Mouse (Mus musculus) E14TG2a.4 (cell line): ENCODE data around the gene Tcf7l1.

Source experiments
- H3K27me3 ChIP-seq: 2 replicates; pipeline ENCODE4 v1.6.1; 2014; ENCODE audit warnings: low read length, control low read depth; ENCODE audit not compliant: insufficient read depth
- H3K36me3 ChIP-seq: 2 replicates; pipeline ENCODE4 v1.6.1; 2014; ENCODE audit warnings: low read length, control low read depth; ENCODE audit not compliant: insufficient read depth
- H3K4me1 ChIP-seq: replicated peaks from 2 replicates; pipeline ENCODE4 v1.6.1; 2014; ENCODE audit warnings: low read depth, low read length, control low read depth
- H3K4me3 ChIP-seq: replicated peaks from 2 replicates; pipeline ENCODE4 v1.5.1; 2014; ENCODE audit warnings: mild to moderate bottlenecking, low read length
- H3K9me3 ChIP-seq: 2 replicates; pipeline ENCODE4 v1.6.1; 2014; ENCODE audit warnings: low read length, control low read depth
- CTCF ChIP-seq: conservative IDR thresholded peaks from 2 replicates; pipeline ENCODE4 v1.5.1; 2014; ENCODE audit warnings: low read length
- NANOG ChIP-seq: IDR thresholded peaks from 2 replicates; pipeline ENCODE4 v1.6.1; 2014; ENCODE audit warnings: borderline replicate concordance, low read length, mixed read lengths
- POU5F1 ChIP-seq: IDR thresholded peaks from 2 replicates; pipeline ENCODE4 v1.6.1; 2014; ENCODE audit warnings: low read length, borderline replicate concordance

Tcf7l1 gene

GRCm38 (mm10) chr6:72732109-72732508 lies 56.9 kb downstream of the Tcf7l1 start:
- Histone ChIP-seq H3K27me3 (no peaks in the 10 kb centered on the region), H3K4me1 (peaks cover 95% of the 10 kb centered on the region), H3K36me3 (peaks cover 12% of the 10 kb centered on the region; the same call in 1 of the 2 replicates), H3K9me3 (no peaks in the 10 kb centered on the region), H3K4me3 (no peak overlapping the region)
- TF ChIP-seq CTCF: no peak
- TF ChIP-seq POU5F1: no peak
- TF ChIP-seq NANOG: no peak

GRCm38 (mm10) chr6:72730560-72730849 lies 58.5 kb downstream of the Tcf7l1 start:
- Histone ChIP-seq H3K4me1 (peaks cover 92% of the 10 kb centered on the region), H3K36me3 (peaks cover 12% of the 10 kb centered on the region; the same call in 1 of the 2 replicates), H3K9me3 (no peaks in the 10 kb centered on the region), H3K4me3 (peak overlapping the region; percentile 61), H3K27me3 (no peaks in the 10 kb centered on the region)
- no peak for TF ChIP-seq POU5F1
- TF ChIP-seq CTCF: no peak
- TF ChIP-seq NANOG: no peak

GRCm38 (mm10) chr6:72729831-72730559 lies 59.1 kb downstream of the Tcf7l1 start:
- Histone ChIP-seq H3K4me1 (peaks cover 92% of the 10 kb centered on the region), H3K36me3 (peaks cover 10% of the 10 kb centered on the region; the same call in 1 of the 2 replicates), H3K4me3 (peak overlapping the region; percentile 61), H3K9me3 (no peaks in the 10 kb centered on the region), H3K27me3 (no peaks in the 10 kb centered on the region)
- TF ChIP-seq CTCF: no peak
- TF ChIP-seq NANOG: peak; percentile 24; the same call in 1 of the 2 replicates

- Histone ChIP-seq H3K36me3 (peaks cover 9% of the 10 kb centered on the region; the same call in 1 of the 2 replicates), H3K9me3 (no peaks in the 10 kb centered on the region), H3K27me3 (no peaks in the 10 kb centered on the region), H3K4me3 (no peak overlapping the region), H3K4me1 (peaks cover 92% of the 10 kb centered on the region)
- TF ChIP-seq POU5F1: no peak
- TF ChIP-seq NANOG: no peak
- no peak for TF ChIP-seq CTCF
These were observed 61.2 kb downstream of the Tcf7l1 start for GRCm38 (mm10) chr6:72727826-72728225.

GRCm38 (mm10) chr6:72724494-72725180 lies 64.4 kb downstream of the Tcf7l1 start:
- no peaks in the 10 kb centered on the region for H3K9me3 ChIP-seq
- H3K27me3 ChIP-seq: no peaks in the 10 kb centered on the region
- peak overlapping the region; percentile 57 for H3K4me3 ChIP-seq
- H3K4me1 ChIP-seq: peaks cover 90% of the 10 kb centered on the region
- H3K36me3 ChIP-seq: peaks cover 9% of the 10 kb centered on the region; the same call in 1 of the 2 replicates
- no peak for TF ChIP-seq NANOG
- no peak for TF ChIP-seq POU5F1
- no peak for TF ChIP-seq CTCF

- H3K9me3 ChIP-seq: no peaks in the 10 kb centered on the region
- peaks cover 6% of the 10 kb centered on the region; the same call in 1 of the 2 replicates for H3K36me3 ChIP-seq
- H3K4me3 ChIP-seq: peak overlapping the region; percentile 57
- TF ChIP-seq CTCF (no peak), NANOG (no peak), POU5F1 (no peak)
- peaks cover 87% of the 10 kb centered on the region for H3K4me1 ChIP-seq
- H3K27me3 ChIP-seq: no peaks in the 10 kb centered on the region
These were observed 65.2 kb downstream of the Tcf7l1 start for GRCm38 (mm10) chr6:72723731-72724385.

- H3K4me3 ChIP-seq: peak overlapping the region; percentile 57
- H3K9me3 ChIP-seq: no peaks in the 10 kb centered on the region
- peaks cover 3% of the 10 kb centered on the region for H3K36me3 ChIP-seq
- peaks cover 80% of the 10 kb centered on the region for H3K4me1 ChIP-seq
- TF ChIP-seq CTCF (no peak), NANOG (peak; percentile 51; the same call in 1 of the 2 replicates), POU5F1 (no peak)
- H3K27me3 ChIP-seq: no peaks in the 10 kb centered on the region
These were observed 65.9 kb downstream of the Tcf7l1 start for GRCm38 (mm10) chr6:72723143-72723542.

- H3K27me3 ChIP-seq: no peaks in the 10 kb centered on the region
- H3K36me3 ChIP-seq: peaks cover 17% of the 10 kb centered on the region
- no peaks in the 10 kb centered on the region for H3K9me3 ChIP-seq
- peaks cover 64% of the 10 kb centered on the region for H3K4me1 ChIP-seq
- H3K4me3 ChIP-seq: no peak overlapping the region
- TF ChIP-seq NANOG (no peak), CTCF (no peak), POU5F1 (no peak)
These were observed 68.2 kb downstream of the Tcf7l1 start for GRCm38 (mm10) chr6:72720852-72721251.
